Mouse (Mus musculus) left cerebral cortex, postnatal 14 days (tissue): ENCODE measurements around the gene Ehhadh. TPM values are rescaled to one million over a fixed set of nuclear protein-coding genes. Genes with fewer than 3 reads are reported as not detected.

Experiments
- DNase-seq, 2 experiments: peaks; one replicate each; pipeline ENCODE4 v3.0.0; 2021 to 2022; ENCODE audit warnings: low spot score in 2 of 2, mixed read lengths in 1 of 2
- intact Hi-C: fragments of 180-260 bp; cut with DNase I; formaldehyde crosslinking; loops from one replicate; pipeline ENCODE4 v1.15.1; 2025
- total RNA-seq, 2 experiments: library from RNA; stranded (reverse); gene quantifications; 2 replicates each; pipeline ENCODE4 v1.2.3; 2021

The Ehhadh gene
- total RNA-seq, 2 experiments from 2014 or later = 1.3 to 1.4 TPM

GRCm38 (mm10) chr16:21768255-21768654 lies 19.4 kb downstream of the Ehhadh start:
- intact Hi-C loops = loop anchor here (5.0 kb wide), 1 partner anchor 281 kb away; no protein-coding TSS in a partner anchor
- peak in 1 of 2 experiments; percentile 30 for DNase-seq

- intact Hi-C loops = no loop called here
- DNase-seq = no peak
Measured at GRCm38 (mm10) chr16:21758447-21758846, 29.2 kb downstream of the Ehhadh start.

- DNase-seq = no peak
- intact Hi-C loops = no loop called here
Measured at GRCm38 (mm10) chr16:21743401-21743800, 44.2 kb downstream of the Ehhadh start.

- no peak for DNase-seq
- intact Hi-C loops = no loop called here
Measured at GRCm38 (mm10) chr16:21742898-21743297, 44.7 kb downstream of the Ehhadh start.

- no peak for DNase-seq
- intact Hi-C loops = no loop called here
Measured at GRCm38 (mm10) chr16:21742191-21742870, 45.3 kb downstream of the Ehhadh start.

GRCm38 (mm10) chr16:21741542-21741941 lies 46.1 kb downstream of the Ehhadh start:
- intact Hi-C loops = no loop called here
- no peak for DNase-seq

- intact Hi-C loops = no loop called here
- no peak for DNase-seq
Measured at GRCm38 (mm10) chr16:21735638-21736037, 52.0 kb downstream of the Ehhadh start.

- intact Hi-C loops = loop anchor here (5.0 kb wide), 2 partner anchors 111 to 241 kb away; no protein-coding TSS in a partner anchor
- peak; percentile 79 to 87 for DNase-seq
Measured at GRCm38 (mm10) chr16:21727897-21728364, 59.7 kb downstream of the Ehhadh start.

GRCm38 (mm10) chr16:21727421-21727820 lies 60.2 kb downstream of the Ehhadh start:
- no peak for DNase-seq
- intact Hi-C loops = loop anchor here (5.0 kb wide), 2 partner anchors 110 to 240 kb away; no protein-coding TSS in a partner anchor

- intact Hi-C loops = no loop called here
- DNase-seq = peak in 1 of 2 experiments; percentile 16
Measured at GRCm38 (mm10) chr16:21724261-21724660, 63.3 kb downstream of the Ehhadh start.

- intact Hi-C loops = no loop called here
- no peak for DNase-seq
Measured at GRCm38 (mm10) chr16:21719770-21720169, 67.8 kb downstream of the Ehhadh start.

- intact Hi-C loops = no loop called here
- peak; percentile 27 to 62 for DNase-seq
Measured at GRCm38 (mm10) chr16:21714516-21714915, 73.1 kb downstream of the Ehhadh start.

Other genes with a start within 250 kb of the Ehhadh start
- gene 2510009E07Rik, start 93.1 kb downstream of the Ehhadh start, total RNA-seq = 10 to 100 TPM; 54.7 to 59.9 TPM
- 10 to 100 TPM; 13.0 to 13.5 TPM for gene Map3k13, start 6.5 kb upstream of the Ehhadh start, total RNA-seq
- 10 to 100 TPM; 15.9 to 17.5 TPM for gene Tmem41a, start 159.7 kb upstream of the Ehhadh start, total RNA-seq
- under 1 TPM; 0.48 to 0.57 TPM for gene Liph, start 207.9 kb upstream of the Ehhadh start, total RNA-seq
- 100 to 1,000 TPM in 1 of 2 experiments, 10 to 100 TPM in 1; 99.7 to 111 TPM for gene Senp2, start 221.7 kb upstream of the Ehhadh start, total RNA-seq